Mouse (Mus musculus): ENCODE data around the gene Ppm1m.

DNA sequence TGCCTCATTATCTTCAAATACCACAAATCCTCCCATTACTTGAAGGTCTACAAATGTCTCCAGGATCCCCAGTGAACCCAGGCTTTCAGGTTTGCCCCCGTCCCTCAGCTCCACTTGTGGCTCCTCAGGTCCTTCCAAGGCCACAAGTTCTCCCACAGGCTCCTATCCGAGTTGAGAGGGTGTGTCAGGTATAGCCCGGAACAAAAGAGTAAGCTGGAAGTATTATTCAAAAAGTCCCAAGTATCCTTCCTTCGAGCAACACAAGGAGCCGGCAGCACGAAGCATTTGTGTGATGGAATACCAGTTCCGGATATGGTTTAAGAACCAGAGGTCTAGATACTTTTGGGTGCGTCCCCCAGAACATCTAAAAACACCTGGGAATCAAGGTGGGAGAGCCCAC is 7.5 kb downstream of the Ppm1m start:
- no peak for TF ChIP-seq CTCF (conservative IDR thresholded peaks at IDR 0.05; ENCODE audit: insufficient read depth, insufficient read length, low read depth, low read length)
- TF ChIP-seq POLR2A (IDR thresholded peaks at IDR 0.05; ENCODE audit: low read depth, low read length): no peak

Data from kidney, adult 2 months (tissue).